Mouse (Mus musculus) hindbrain, embryonic 14.5 days (tissue): Measurements from ENCODE around the gene Bdkrb2. TPM values are rescaled to one million over a fixed set of nuclear protein-coding genes. Genes with fewer than 3 reads are reported as not detected.

ENCODE experiments used
- ATAC-seq: fragments of 200-750 bp; cut with Nextera tagmentation; 2 replicates; pipeline ENCODE4 v1.8.0; 2017; ENCODE audit warnings: moderate number of reproducible peaks, mild to moderate bottlenecking, moderate TSS enrichment, moderate library complexity; ENCODE audit not compliant: low FRiP score
- DNase-seq: peaks from one replicate; pipeline ENCODE4 v3.0.0-alpha.2; 2015; ENCODE audit warnings: low spot score
- H3K27ac ChIP-seq: fragments of 300-500 bp; sonication (generic); 2 replicates; pipeline ENCODE4 v1.5.1; 2014; ENCODE audit warnings: mild to moderate bottlenecking, moderate library complexity
- H3K27me3 ChIP-seq: fragments of 300-500 bp; sonication (generic); 2 replicates; pipeline ENCODE4 v1.6.1; 2014; ENCODE audit warnings: mild to moderate bottlenecking, low read length, mixed read lengths; ENCODE audit not compliant: control insufficient read depth, insufficient read depth
- H3K36me3 ChIP-seq: fragments of 300-500 bp; sonication (generic); replicated peaks from 2 replicates; pipeline ENCODE4 v1.6.1; 2014; ENCODE audit not compliant: control insufficient read depth, insufficient read depth
- H3K4me1 ChIP-seq: fragments of 300-500 bp; sonication (generic); replicated peaks from 2 replicates; pipeline ENCODE4 v1.6.1; 2014; ENCODE audit warnings: antibody characterized with exemption, low read length, mixed read lengths; ENCODE audit not compliant: control insufficient read depth, insufficient read depth
- H3K4me2 ChIP-seq: fragments of 300-500 bp; sonication (generic); replicated peaks from 2 replicates; pipeline ENCODE4 v1.6.1; 2014; ENCODE audit warnings: mild to moderate bottlenecking, moderate library complexity
- H3K4me3 ChIP-seq: fragments of 300-500 bp; sonication (generic); replicated peaks from 2 replicates; pipeline ENCODE4 v1.5.1; 2014; ENCODE audit warnings: mild to moderate bottlenecking, low read length
- H3K9ac ChIP-seq: fragments of 300-500 bp; sonication (generic); 2 replicates; pipeline ENCODE4 v1.6.1; 2014
- H3K9me3 ChIP-seq: fragments of 300-500 bp; sonication (generic); 2 replicates; pipeline ENCODE4 v1.6.1; 2016; ENCODE audit warnings: low read length; ENCODE audit not compliant: control insufficient read depth
- WGBS: fragments of 180-500 bp; shearing (Covaris S2); extraction: QIAGEN DNeasy Blood & Tissue Kit; methylation state at CpG from one replicate; pipeline ENCODE4 v1.1.7; 2014; 5-methylcytosine and 5-hydroxymethylcytosine counted together
- polyA plus RNA-seq: library from polyadenylated mRNA; unstranded; fragments of >200 nt; fragmentation: Nextera tagmentation; extraction: Ambion mirVana; gene quantifications from 2 replicates; pipeline ENCODE4 v1.2.1, GENCODE M21; 2014

Gene Bdkrb2
- polyA plus RNA-seq, 1 experiment from 2014 or later, result 0.75 TPM

GRCm38 (mm10) chr12:105622048-105622447 lies 59.0 kb downstream of the Bdkrb2 start:
- Histone ChIP-seq H3K27ac (no peak overlapping the region), H3K9ac (no peak overlapping the region), H3K4me2 (no peak overlapping the region), H3K4me3 (no peak overlapping the region), H3K27me3 (no peaks in the 10 kb centered on the region), H3K36me3 (peaks cover 82% of the 10 kb centered on the region), H3K4me1 (no peaks in the 10 kb centered on the region), H3K9me3 (no peaks in the 10 kb centered on the region)
- DNase-seq, result no peak
- ATAC-seq, result no peak
- WGBS, result 96% methylated on average over 7 of the region's 7 CpGs

GRCm38 (mm10) chr12:105622981-105623539 lies 60.0 kb downstream of the Bdkrb2 start:
- H3K9me3 ChIP-seq, result no peaks in the 10 kb centered on the region
- H3K4me2 ChIP-seq, result no peak overlapping the region
- no peak overlapping the region for H3K27ac ChIP-seq
- H3K4me3 ChIP-seq, result no peak overlapping the region
- DNase-seq, result no peak
- no peaks in the 10 kb centered on the region for H3K27me3 ChIP-seq
- no peaks in the 10 kb centered on the region for H3K4me1 ChIP-seq
- no peak overlapping the region for H3K9ac ChIP-seq
- no peak for ATAC-seq
- H3K36me3 ChIP-seq, result peaks cover 80% of the 10 kb centered on the region
- WGBS, result 58% methylated on average over 12 of the region's 12 CpGs

GRCm38 (mm10) chr12:105625798-105626197 lies 62.8 kb downstream of the Bdkrb2 start:
- 84% methylated on average over 7 of the region's 7 CpGs for WGBS
- Histone ChIP-seq H3K36me3 (peaks cover 66% of the 10 kb centered on the region), H3K4me3 (no peak overlapping the region), H3K27ac (no peak overlapping the region), H3K9ac (no peak overlapping the region), H3K27me3 (no peaks in the 10 kb centered on the region), H3K4me1 (no peaks in the 10 kb centered on the region), H3K9me3 (no peaks in the 10 kb centered on the region), H3K4me2 (no peak overlapping the region)
- no peak for DNase-seq
- ATAC-seq, result no peak

- Histone ChIP-seq H3K4me1 (no peaks in the 10 kb centered on the region), H3K4me2 (no peak overlapping the region), H3K4me3 (no peak overlapping the region), H3K27ac (no peak overlapping the region), H3K9ac (no peak overlapping the region), H3K9me3 (no peaks in the 10 kb centered on the region), H3K27me3 (no peaks in the 10 kb centered on the region), H3K36me3 (peaks cover 79% of the 10 kb centered on the region)
- ATAC-seq (no peak), DNase-seq (no peak)
- WGBS, result 94% methylated on average over 13 of the region's 13 CpGs
These were observed 71.5 kb downstream of the Bdkrb2 start for GRCm38 (mm10) chr12:105634374-105635067.

- no peaks in the 10 kb centered on the region for H3K27me3 ChIP-seq
- no peaks in the 10 kb centered on the region for H3K9me3 ChIP-seq
- H3K36me3 ChIP-seq, result peaks cover 96% of the 10 kb centered on the region
- no peak for ATAC-seq
- no peak for DNase-seq
- H3K9ac ChIP-seq, result no peak overlapping the region
- no peak overlapping the region for H3K27ac ChIP-seq
- WGBS, result 92% methylated on average over 9 of the region's 9 CpGs
- no peaks in the 10 kb centered on the region for H3K4me1 ChIP-seq
- no peak overlapping the region for H3K4me2 ChIP-seq
- H3K4me3 ChIP-seq, result no peak overlapping the region
These were observed 73.5 kb downstream of the Bdkrb2 start for GRCm38 (mm10) chr12:105636551-105636950.

GRCm38 (mm10) chr12:105637554-105637953 lies 74.5 kb downstream of the Bdkrb2 start:
- Histone ChIP-seq H3K4me2 (no peak overlapping the region), H3K4me3 (no peak overlapping the region), H3K9me3 (no peaks in the 10 kb centered on the region), H3K27me3 (no peaks in the 10 kb centered on the region), H3K9ac (no peak overlapping the region), H3K27ac (no peak overlapping the region), H3K36me3 (peaks cover 99% of the 10 kb centered on the region), H3K4me1 (no peaks in the 10 kb centered on the region)
- ATAC-seq (no peak), DNase-seq (no peak)
- 79% methylated on average over 4 of the region's 4 CpGs for WGBS

GRCm38 (mm10) chr12:105642770-105643321 lies 79.8 kb downstream of the Bdkrb2 start:
- Histone ChIP-seq H3K4me3 (no peak overlapping the region), H3K9ac (no peak overlapping the region), H3K27me3 (no peaks in the 10 kb centered on the region), H3K4me1 (no peaks in the 10 kb centered on the region), H3K36me3 (peaks cover 97% of the 10 kb centered on the region), H3K4me2 (no peak overlapping the region), H3K9me3 (no peaks in the 10 kb centered on the region), H3K27ac (no peak overlapping the region)
- ATAC-seq, result no peak
- 96% methylated on average over 11 of the region's 11 CpGs for WGBS
- DNase-seq, result no peak

Other genes with a start within 250 kb of the Bdkrb2 start
- 20.3 and 25.9 TPM in 2 replicates for gene Tunar, start 229.4 kb upstream of the Bdkrb2 start, polyA plus RNA-seq
- 18.8 and 22.2 TPM in 2 replicates for gene D430019H16Rik, start 109.4 kb upstream of the Bdkrb2 start, polyA plus RNA-seq
- gene Bdkrb1, start 39.9 kb downstream of the Bdkrb2 start, polyA plus RNA-seq, result 0.33 TPM in 1 of 2 replicates, not detected in the other
- 28.3 and 30.1 TPM in 2 replicates for gene Gskip, start 121.6 kb downstream of the Bdkrb2 start, polyA plus RNA-seq
- 18.2 and 18.4 TPM in 2 replicates for gene Atg2b, start 122.0 kb downstream of the Bdkrb2 start, polyA plus RNA-seq
- 1.2 and 1.9 TPM in 2 replicates for gene Ak7, start 142.8 kb downstream of the Bdkrb2 start, polyA plus RNA-seq
- 129 and 140 TPM in 2 replicates for gene Papola, start 221.5 kb downstream of the Bdkrb2 start, polyA plus RNA-seq